Mouse (Mus musculus): ENCODE results near the gene Klf5.

DNA sequence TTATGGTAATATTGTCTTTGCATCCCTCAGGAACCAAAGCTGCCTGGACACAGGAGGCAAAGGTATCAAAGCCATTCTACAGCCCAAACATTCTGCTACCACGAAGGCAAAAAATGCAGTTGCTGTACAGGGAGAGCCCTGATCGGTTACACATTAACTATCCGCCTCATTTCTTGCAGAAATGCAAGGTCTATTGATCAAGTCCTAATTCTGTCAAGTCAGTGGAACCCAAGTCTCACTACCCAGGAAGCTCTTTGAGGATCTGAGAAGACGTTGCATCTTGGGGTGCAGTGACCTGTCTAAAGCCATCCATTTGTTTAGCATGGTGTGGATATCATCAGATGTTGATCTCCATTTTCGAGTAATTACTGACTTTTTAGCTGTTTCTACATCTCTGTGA lies 18.1 kb upstream of the Klf5 start:
- TF ChIP-seq CTCF (IDR thresholded peaks at IDR 0.05; ENCODE audit: low read depth) (no peak), EP300 (IDR thresholded peaks at IDR 0.05; ENCODE audit: low read depth) (no peak)
